ENCODE assay signal across 8 mouse cellular contexts in genomic region chr2:155240915-155241314, GRCm38 (mm10). TPM values are rescaled to one million over a fixed set of nuclear protein-coding genes. Genes with fewer than 3 reads are reported as not detected.
DNase-seq lines count a peak whose midpoint lies in the region; ATAC-seq and TF ChIP-seq lines count a peak whose summit lies in the region.

No protein-coding gene starts in this region.

- intact Hi-C loops in left cerebral cortex, postnatal 36 days (cut with DNase I), result no loop called here

- WGBS in heart, embryonic 11.5 days (ENCODE audit: insufficient replicate concordance), result 72% methylated on average over 4 of the region's 4 CpGs
- 80% methylated on average over 4 of the region's 4 CpGs for WGBS in midbrain, embryonic 10.5 days

- peaks cover 28% of the 10 kb centered on the region for H3K36me3 ChIP-seq in heart, embryonic 11.5 days (ENCODE audit: control insufficient read depth, insufficient read depth, low read length)
- peaks cover 50% of the 10 kb centered on the region for H3K36me3 ChIP-seq in midbrain, embryonic 10.5 days

- ATAC-seq in heart, embryonic 11.5 days (replicated peaks; ENCODE audit: insufficient number of reproducible peaks, low FRiP score, low TSS enrichment), result no peak
- no peak for ATAC-seq in granulocyte monocyte progenitor cell, adult 5-6 weeks (replicated peaks; ENCODE audit: poor library complexity, severe bottlenecking)

- TF ChIP-seq POLR2A in brain, embryonic 14.5 days (IDR thresholded peaks at IDR 0.05; ENCODE audit: borderline replicate concordance, extremely low read depth, insufficient read depth, insufficient read length, poor library complexity, severe bottlenecking), result no peak

- peaks cover 13% of the 10 kb centered on the region for H3K4me1 ChIP-seq in heart, embryonic 11.5 days (ENCODE audit: control insufficient read depth, insufficient read depth, low read length)
- H3K4me1 ChIP-seq in midbrain, embryonic 10.5 days, result peaks cover 15% of the 10 kb centered on the region

- TF ChIP-seq CTCF in brain, embryonic 14.5 days (IDR thresholded peaks at IDR 0.05; ENCODE audit: borderline replicate concordance, extremely low read depth, insufficient read depth, insufficient read length), result peak; percentile 8; the same call in 1 of the 2 replicates

- H3K9me3 ChIP-seq in heart, embryonic 11.5 days (replicated peaks; ENCODE audit: control insufficient read depth, low read length), result no peaks in the 10 kb centered on the region
- H3K9me3 ChIP-seq in midbrain, embryonic 10.5 days (replicated peaks), result no peaks in the 10 kb centered on the region

- H3K9ac ChIP-seq in heart, embryonic 11.5 days (ENCODE audit: low read depth, low read length), result no peak overlapping the region

- H3K27me3 ChIP-seq in heart, embryonic 11.5 days (ENCODE audit: control insufficient read depth, insufficient read depth, low read length), result no peaks in the 10 kb centered on the region
- no peaks in the 10 kb centered on the region for H3K27me3 ChIP-seq in midbrain, embryonic 10.5 days (ENCODE audit: low read depth, poor library complexity, severe bottlenecking)

- no peak overlapping the region for H3K4me3 ChIP-seq in heart, embryonic 11.5 days (ENCODE audit: low read depth, low read length)
- no peak overlapping the region for H3K4me3 ChIP-seq in midbrain, embryonic 10.5 days

- peak; percentile 16 for DNase-seq in heart, adult 8-10 months (ENCODE audit: low spot score)
- peak; percentile 16 to 31 for DNase-seq in CD8-positive naive resting alpha-beta T cell, adult 2 months (ENCODE audit: low read depth in 2 of 2, low spot score in 2 of 2)
- peak; percentile 8 for DNase-seq in brain, embryonic 14.5 days (ENCODE audit: low read depth)
- DNase-seq in lung, postnatal 14 days, result peak; percentile 33
- no peak for DNase-seq in midbrain, embryonic 10.5 days (ENCODE audit: low spot score)
- no peak for DNase-seq in left cerebral cortex, postnatal 36 days (ENCODE audit: low spot score in 2 of 2)

- no peak overlapping the region for H3K4me2 ChIP-seq in heart, embryonic 11.5 days

- no peak overlapping the region for H3K27ac ChIP-seq in heart, embryonic 11.5 days (ENCODE audit: low read depth, low read length)
- no peak overlapping the region for H3K27ac ChIP-seq in midbrain, embryonic 10.5 days (replicated peaks)

RNA-seq across cellular contexts. Expression of gene Dynlrb1, which starts 4.6 kb away (rescaled TPM):
- 100 to 1,000 TPM; 143 to 184 (median 165) TPM for total RNA-seq in heart, adult 8-10 months (2022)
- 427 and 429 TPM in 2 replicates for polyA plus RNA-seq in heart, embryonic 11.5 days (2014; fragmentation: Nextera tagmentation; extraction: Ambion mirVana)
- 748 and 859 TPM in 2 replicates for polyA plus RNA-seq in brain, embryonic 14.5 days (2012; rRNA removed)
- 422 and 437 TPM in 2 replicates for polyA plus RNA-seq in midbrain, embryonic 10.5 days (2016; fragmentation: Nextera tagmentation; extraction: Ambion mirVana)
- 233 and 296 TPM in 2 replicates for total RNA-seq in granulocyte monocyte progenitor cell, adult 5-6 weeks (2014; fragmentation: Nextera tagmentation)
- 203 and 267 TPM in 2 replicates for total RNA-seq in granulocyte monocyte progenitor cell, adult 5-6 weeks (2017)
- total RNA-seq in left cerebral cortex, postnatal 36 days (2021), result 100 to 1,000 TPM; 292 to 339 TPM

RNA-seq across cellular contexts. Expression of gene Map1lc3a, which starts 35.2 kb away (rescaled TPM):
- total RNA-seq in heart, adult 8-10 months (2022), result 100 to 1,000 TPM; 780 to 845 (median 813) TPM
- polyA plus RNA-seq in heart, embryonic 11.5 days (2014; fragmentation: Nextera tagmentation; extraction: Ambion mirVana), result 187 and 189 TPM in 2 replicates
- polyA plus RNA-seq in brain, embryonic 14.5 days (2012; rRNA removed), result 224 and 261 TPM in 2 replicates
- 106 and 135 TPM in 2 replicates for polyA plus RNA-seq in midbrain, embryonic 10.5 days (2016; fragmentation: Nextera tagmentation; extraction: Ambion mirVana)
- 0.60 and 2.2 TPM in 2 replicates for total RNA-seq in granulocyte monocyte progenitor cell, adult 5-6 weeks (2014; fragmentation: Nextera tagmentation)
- total RNA-seq in granulocyte monocyte progenitor cell, adult 5-6 weeks (2017), result 1.1 and 1.3 TPM in 2 replicates
- 100 to 1,000 TPM; 295 to 402 TPM for total RNA-seq in left cerebral cortex, postnatal 36 days (2021)

Comparison
In these comparisons a context has a peak if more than half of its experiments do, and no peak if none do; other contexts are left out.
1. DNase-seq: peak in heart, adult 8-10 months (single experiment), CD8-positive naive resting alpha-beta T cell, adult 2 months (2 of 2), brain, embryonic 14.5 days (single experiment) and lung, postnatal 14 days (single experiment); none in midbrain, embryonic 10.5 days (single experiment) and left cerebral cortex, postnatal 36 days (0 of 2).
2. RNA of gene Map1lc3a, which starts 35.2 kb away (total RNA-seq): 780 to 845 TPM in heart, adult 8-10 months and 295 to 402 TPM in left cerebral cortex, postnatal 36 days; 0.60 to 2.2 TPM in granulocyte monocyte progenitor cell, adult 5-6 weeks; every median in the first group is over 10 times any median in the second.